13 mouse cellular contexts compared by ENCODE assay signal in genomic region chr8:91545561-91545960, GRCm38 (mm10).
DNase-seq lines count a peak whose midpoint lies in the region; ATAC-seq lines count a peak whose summit lies in the region.
"Had no signal": no experiment of that assay in that cellular context is flagged by ENCODE, and none has a peak within 500 bp of the region (broad histone marks: within the 10 kb centered on the region; RNA-seq: fewer than 3 reads in every experiment).

No protein-coding gene starts in this region.

- ATAC-seq in intestine, embryonic 15.5 days, result peak; percentile 34; the same call in 1 of the 2 replicates
- no peak; the same call in 1 of the 2 replicates for ATAC-seq in intestine, embryonic 16.5 days
- no peak for ATAC-seq in activated CD4-positive, CD25-positive, alpha-beta regulatory T cell, adult 4 months

- no peak overlapping the region for H3K9ac ChIP-seq in intestine, embryonic 15.5 days
- no peak overlapping the region for H3K9ac ChIP-seq in intestine, embryonic 16.5 days (ENCODE audit: low read depth, low read length)

- H3K36me3 ChIP-seq in intestine, embryonic 15.5 days, result no peaks in the 10 kb centered on the region
- H3K36me3 ChIP-seq in intestine, embryonic 16.5 days (ENCODE audit: control insufficient read depth, insufficient read depth, low read length), result peaks cover 2% of the 10 kb centered on the region; the same call in 1 of the 2 replicates

- no peak overlapping the region for H3K27ac ChIP-seq in intestine, embryonic 15.5 days
- H3K27ac ChIP-seq in intestine, embryonic 16.5 days (ENCODE audit: low read length), result no peak overlapping the region
- H3K27ac ChIP-seq: left cerebral cortex, adult 2 months had no signal

- no peaks in the 10 kb centered on the region for H3K27me3 ChIP-seq in intestine, embryonic 15.5 days (replicated peaks)
- no peaks in the 10 kb centered on the region for H3K27me3 ChIP-seq in intestine, embryonic 16.5 days (replicated peaks; ENCODE audit: control insufficient read depth, insufficient read depth, low read length)

- no peaks in the 10 kb centered on the region for H3K9me3 ChIP-seq in intestine, embryonic 15.5 days
- H3K9me3 ChIP-seq in intestine, embryonic 16.5 days (ENCODE audit: control insufficient read depth, low read length), result no peaks in the 10 kb centered on the region

- 93% methylated on average over 3 of the region's 3 CpGs for whole genome bisulfite sequencing in intestine, embryonic 15.5 days
- WGBS in intestine, embryonic 16.5 days, result 77% methylated on average over 3 of the region's 3 CpGs

- DNase-seq in MN1 (ENCODE audit: low spot score), result peak; percentile 43
- peak; percentile 24 for DNase-seq in brain, adult 2 months (ENCODE audit: low read depth, low spot score)
- peak; percentile 8 to 13 for DNase-seq in natural killer cell, adult 2 months (ENCODE audit: low spot score in 2 of 2)
- DNase-seq in retina, postnatal 1 day, result no peak
- DNase-seq: cerebellum, adult 11-12 months; heart, postnatal 4 days; kidney, adult 18-20 months; lung, adult 18-20 months had no signal

- no peaks in the 10 kb centered on the region for H3K4me1 ChIP-seq in intestine, embryonic 15.5 days (replicated peaks)
- H3K4me1 ChIP-seq in intestine, embryonic 16.5 days (ENCODE audit: control insufficient read depth, insufficient read depth, low read length), result no peaks in the 10 kb centered on the region

- H3K4me2 ChIP-seq in intestine, embryonic 15.5 days (replicated peaks), result no peak overlapping the region
- H3K4me2 ChIP-seq in intestine, embryonic 16.5 days (ENCODE audit: low read depth, low read length), result no peak overlapping the region

- H3K4me3 ChIP-seq in intestine, embryonic 15.5 days (replicated peaks), result no peak overlapping the region
- no peak overlapping the region for H3K4me3 ChIP-seq in intestine, embryonic 16.5 days (ENCODE audit: low read length)
- H3K4me3 ChIP-seq: erythroblast, embryonic 14.5 days; left cerebral cortex, adult 2 months had no signal
